Mouse (Mus musculus): ENCODE data around the gene Slit1. TPM values are rescaled to one million over a fixed set of nuclear protein-coding genes. Genes with fewer than 3 reads are reported as not detected.
A peak's percentile ranks its signal among the peaks of the same experiment; 100 is the strongest.

The Slit1 gene
- polyA plus RNA-seq, 1 experiment from 2014 or later = 0.29 TPM

DNA sequence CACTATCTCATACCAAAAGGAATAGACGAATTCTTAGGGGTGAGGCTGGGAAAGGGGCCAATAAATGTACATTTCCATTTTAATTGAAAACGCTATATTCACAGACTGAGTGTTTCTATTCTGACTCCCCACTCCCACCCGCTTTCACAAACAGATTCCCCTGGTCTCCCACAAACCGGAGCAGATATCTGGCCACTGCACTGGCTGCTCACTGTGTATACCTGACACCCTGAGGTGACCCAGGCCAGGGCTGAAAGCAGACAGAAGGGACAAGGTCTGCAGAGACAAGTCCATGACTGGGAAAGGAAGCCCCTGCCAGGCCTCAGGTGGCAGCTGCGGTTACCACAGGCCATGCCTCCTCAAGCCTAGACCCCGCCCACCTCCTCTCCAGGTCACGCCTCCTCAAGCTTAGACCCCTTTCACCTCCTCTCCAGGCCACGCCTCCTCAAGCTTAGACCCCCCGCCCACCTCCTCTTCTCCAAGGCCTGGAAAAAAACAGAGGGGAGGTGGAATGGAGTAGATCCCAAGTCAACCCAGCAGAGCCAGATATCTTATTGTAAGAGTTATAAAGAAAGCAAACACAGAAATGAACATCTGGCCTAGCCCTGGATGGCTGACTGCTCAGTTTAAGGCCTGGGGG lies 18.5 kb downstream of the Slit1 start:
- DNase-seq (ENCODE audit: low spot score) = peak; percentile 75

DNA sequence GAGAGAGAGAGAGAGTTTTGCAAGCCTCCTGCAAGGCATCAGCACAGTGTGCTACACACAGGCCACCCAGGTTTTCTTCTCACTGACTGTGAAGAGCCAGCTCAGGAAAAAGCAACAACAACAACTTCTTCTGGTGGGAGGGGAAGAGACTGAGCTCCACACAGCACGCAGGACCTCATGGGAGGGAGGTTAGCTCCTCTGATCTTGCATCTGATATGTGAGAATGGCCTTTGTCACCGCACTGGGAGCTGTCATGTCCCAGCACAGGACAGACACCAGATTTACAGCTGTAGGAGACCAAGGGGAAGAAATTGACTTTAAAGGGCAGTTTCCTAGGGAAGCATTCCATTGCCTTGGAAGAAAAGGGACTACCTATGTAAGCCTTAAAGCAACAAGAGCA lies 20.1 kb downstream of the Slit1 start:
- no peak for DNase-seq (ENCODE audit: low spot score)

DNA sequence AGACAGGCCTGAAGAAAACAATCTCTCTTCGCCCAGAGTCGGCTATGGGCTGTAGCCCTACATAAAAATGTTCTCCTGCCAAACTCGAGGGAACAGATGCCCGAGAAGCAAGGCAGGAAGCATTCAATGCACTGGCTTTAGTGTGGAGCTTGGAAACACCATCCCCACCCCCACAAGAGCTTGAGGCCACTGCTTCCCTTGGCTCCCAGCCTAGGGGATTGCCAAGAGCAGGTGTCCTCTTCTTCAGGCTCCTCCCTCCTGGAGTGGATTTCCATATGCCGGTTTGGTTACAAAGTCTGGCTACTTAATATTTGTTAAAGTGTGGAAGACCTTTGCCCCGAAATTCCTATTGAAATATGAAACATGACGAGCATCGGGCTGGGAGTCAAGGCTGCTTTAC lies 24.0 kb downstream of the Slit1 start:
- DNase-seq (ENCODE audit: low spot score) = no peak

DNA sequence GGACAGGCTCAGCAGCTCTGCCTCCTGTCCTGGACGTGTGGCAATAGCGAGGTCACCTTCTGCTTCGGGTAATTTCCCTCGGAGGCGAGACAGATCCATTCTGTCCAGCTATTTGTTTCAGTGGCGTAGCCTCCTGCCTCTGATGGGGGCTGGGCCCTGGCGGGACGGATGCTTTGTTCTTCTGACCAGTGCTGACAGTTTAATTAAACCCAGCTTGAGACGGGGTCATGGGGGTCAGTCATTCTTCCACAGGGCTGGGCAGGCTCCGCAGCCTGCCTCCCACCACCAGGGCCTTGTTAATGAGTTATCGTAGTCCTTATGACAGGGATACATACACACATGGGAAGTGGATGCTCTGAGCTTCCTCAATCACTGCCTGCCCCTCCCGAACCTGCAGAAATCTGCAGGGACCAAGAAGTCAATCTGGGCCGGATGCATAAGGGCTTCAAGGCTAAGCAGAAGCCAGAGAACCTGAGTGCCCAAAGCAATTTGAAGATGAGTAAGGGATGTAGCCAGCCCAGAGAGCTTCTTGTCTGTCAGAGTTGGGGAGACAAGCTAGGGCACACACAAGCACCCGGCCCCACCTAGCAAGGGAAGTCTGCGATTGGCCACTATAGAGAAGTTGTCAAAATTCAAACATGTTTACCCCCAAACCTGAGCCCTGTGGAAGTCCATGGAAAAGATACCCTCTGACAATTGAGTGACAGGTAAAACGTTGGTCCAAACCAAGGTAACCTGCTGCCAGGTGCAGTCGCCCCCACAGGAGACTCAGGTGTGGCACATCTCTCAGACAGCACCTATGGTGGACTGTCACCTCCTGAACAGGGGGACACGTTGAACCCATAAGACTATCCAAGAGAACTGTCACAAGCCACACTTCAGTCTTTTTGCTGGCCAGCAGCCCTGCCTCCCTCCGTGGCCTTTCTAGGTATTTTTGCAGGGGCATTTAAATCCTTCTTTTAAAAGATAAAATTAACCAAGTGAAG lies 26.9 kb downstream of the Slit1 start:
- DNase-seq (ENCODE audit: low spot score) = no peak

DNA sequence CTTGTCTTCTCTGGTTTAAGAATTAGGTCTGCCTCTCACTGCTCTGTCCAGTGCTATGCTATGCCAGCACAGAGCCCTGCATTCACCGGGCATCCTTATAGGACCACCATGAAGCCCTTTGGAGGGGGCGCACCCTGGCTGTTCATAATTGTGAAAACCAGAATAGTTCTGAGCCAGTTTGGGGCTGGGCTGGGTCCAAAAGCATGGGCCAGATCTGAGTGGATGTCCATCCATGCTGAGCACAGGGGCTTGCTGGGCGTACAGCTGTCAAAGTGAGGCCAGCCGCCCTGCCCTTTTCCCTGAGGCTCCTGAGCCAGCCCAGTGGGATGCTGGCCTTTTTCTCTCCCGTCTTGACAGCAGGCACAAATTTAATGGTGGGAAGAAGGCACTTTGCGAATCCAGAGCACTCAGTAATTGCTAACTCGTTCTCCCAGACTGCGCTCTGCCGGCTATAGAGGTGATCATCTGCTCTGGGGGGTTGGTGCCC lies 29.0 kb downstream of the Slit1 start:
- DNase-seq (ENCODE audit: low spot score) = no peak

DNA sequence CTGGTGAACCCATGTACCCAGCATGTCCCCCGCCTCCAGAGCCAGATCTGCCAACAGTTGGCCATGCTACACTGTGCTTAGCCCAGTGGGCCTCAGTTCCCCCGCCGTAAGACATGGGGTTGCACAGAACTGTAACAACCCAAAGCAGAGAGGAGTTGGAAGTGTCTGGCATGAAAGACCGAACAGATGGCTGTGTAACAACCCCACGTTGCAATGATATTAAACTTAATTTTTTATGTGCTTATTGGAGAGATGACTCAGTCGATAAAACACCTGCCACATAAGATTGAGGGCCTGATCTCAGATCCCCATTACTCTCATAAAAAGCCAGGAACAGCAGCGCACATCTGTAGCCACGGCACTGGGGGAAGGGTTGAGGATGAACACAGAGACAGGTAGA lies 30.6 kb downstream of the Slit1 start:
- DNase-seq (ENCODE audit: low spot score) = no peak

DNA sequence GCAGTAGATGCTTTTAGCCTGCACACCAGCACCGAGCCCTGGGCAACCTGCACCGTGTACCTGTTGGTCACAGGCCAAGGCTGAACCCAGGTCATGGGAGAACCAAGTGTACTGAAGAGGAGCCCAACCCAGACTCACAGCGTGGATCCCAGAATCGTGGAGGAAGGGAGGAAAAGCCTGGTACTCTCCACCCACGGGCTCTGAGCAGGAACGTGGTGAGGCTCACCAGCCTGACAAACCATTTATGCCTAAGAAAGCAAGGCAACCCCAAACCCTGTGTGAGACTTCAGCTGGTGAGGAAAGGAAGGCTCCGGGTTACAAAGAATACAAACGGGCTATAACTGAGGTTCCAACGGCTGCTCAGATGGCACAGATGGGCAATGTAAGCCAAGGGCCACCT lies 31.8 kb downstream of the Slit1 start:
- no peak for DNase-seq (ENCODE audit: low spot score)

DNA sequence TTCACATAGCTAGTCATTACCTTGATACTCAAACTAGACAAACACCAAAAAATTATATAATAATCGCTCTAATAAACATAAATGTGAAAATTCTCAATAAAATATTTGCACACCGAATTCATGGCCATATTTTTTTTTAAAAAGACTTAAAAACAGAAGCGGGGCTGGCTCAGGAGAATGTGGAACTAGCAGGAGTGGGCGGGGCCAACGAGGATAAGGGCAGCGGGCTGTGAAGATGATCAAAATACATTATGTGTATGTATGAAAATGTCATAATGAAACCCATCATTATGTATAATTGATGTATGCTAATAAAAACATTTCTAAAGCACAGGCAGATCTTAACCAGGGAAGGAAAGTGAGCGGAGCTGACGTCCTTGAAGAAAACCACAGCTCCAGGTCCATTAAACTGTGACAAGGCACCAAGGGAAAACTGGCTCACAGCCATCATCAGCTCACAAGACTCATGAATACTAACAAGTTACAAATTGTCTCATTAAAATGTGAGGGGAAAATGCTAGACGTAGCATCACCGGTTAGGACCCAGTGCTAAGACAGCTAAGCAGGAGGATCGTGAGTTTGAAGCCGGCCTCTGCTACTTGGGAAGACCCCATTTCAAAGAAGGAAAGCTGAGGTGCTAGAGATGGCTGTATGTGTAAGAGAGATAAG lies 33.8 kb downstream of the Slit1 start:
- no peak for DNase-seq (ENCODE audit: low spot score)

DNA sequence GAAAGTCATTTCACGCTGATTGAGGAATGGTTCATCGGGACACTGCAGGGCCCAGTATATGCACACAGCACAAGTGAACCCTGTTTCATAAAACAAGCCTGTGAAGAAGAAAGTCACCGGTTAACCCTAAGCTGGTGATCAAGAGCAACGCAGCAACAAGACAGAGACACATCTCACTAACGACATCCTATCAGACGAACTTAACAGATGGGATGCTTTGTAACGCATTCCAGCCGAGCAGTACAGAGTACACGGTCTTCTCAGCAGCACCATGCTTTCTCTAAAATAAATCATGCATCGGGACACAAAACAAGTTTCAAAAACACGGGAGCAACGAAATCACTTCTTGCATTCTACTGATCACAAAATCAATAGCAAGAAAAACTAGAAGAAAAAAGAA lies 35.6 kb downstream of the Slit1 start:
- DNase-seq (ENCODE audit: low spot score) = no peak

DNA sequence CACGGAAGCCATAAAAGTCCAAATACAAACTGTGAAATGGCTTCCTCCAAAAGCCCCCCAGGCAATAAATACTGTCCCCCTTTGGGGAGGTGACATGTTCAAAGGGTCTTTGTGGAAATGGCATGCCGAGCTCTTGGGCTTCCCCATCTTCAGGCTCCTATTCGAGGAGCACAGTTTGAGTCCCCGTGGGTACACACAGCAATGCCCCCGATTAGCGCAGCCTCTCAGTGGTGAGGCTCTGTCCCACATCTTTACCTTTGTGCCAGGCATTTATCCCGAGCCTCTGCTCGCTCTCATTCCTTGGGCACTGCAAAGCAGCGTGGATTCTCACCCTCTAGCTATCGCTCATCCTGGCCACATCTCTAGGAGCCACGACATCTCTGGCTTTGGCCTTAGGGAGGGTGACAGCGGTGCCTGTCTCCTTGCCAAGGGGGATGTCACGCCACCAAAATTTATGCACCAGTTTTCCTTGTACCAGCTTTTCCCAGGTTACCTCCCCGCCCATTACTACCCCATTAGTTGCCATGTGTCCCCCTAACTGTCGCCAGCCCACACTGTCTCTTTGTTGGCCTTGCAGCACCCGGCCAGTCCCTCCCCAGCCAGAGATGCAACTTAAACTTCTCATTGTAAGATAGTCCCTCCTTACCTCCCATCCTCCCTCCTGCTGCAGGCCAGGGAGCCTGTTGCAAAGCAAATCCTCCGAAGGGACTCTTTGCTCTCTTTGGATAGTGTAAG lies 37.2 kb downstream of the Slit1 start:
- no peak for DNase-seq (ENCODE audit: low spot score)

DNA sequence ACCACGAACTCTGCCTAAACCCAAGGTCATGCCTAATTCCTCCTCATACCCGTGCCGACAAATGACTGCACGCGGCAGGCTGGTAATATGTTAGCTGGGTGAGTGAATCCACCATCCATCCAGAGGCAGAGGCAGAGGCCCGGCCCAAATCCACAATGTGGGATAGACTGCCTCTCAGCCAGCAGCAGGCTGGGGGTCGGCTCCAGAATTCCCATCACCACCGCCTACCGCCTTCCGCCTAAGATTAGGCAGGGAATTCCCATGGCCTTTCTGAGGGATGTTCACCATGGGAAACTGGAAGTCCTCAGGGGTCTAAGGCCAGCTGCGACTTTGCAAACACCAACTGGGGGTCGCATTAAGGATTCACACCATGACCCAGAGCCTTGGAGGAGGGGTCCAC lies 38.0 kb downstream of the Slit1 start:
- no peak for DNase-seq (ENCODE audit: low spot score)

DNA sequence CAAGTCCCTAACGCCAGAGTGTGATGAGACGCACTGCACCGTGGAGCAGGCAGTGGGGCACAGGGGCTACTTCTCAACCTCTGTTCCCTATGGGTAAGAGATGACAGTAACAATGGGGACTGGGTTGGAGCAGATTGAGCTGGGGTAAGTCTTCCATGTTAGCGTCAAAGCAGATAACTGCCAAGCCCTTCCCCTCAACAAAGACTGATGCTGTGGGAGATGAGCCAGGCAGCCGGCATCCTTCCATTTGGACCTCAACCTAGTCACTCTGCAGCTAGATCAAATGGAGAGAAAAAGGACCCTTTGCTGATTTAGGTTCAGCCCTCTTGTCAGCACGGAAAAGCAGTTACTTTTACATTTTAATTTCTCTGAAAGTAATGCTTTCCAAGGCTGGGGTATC lies 40.8 kb downstream of the Slit1 start:
- DNase-seq (ENCODE audit: low spot score) = no peak

DNA sequence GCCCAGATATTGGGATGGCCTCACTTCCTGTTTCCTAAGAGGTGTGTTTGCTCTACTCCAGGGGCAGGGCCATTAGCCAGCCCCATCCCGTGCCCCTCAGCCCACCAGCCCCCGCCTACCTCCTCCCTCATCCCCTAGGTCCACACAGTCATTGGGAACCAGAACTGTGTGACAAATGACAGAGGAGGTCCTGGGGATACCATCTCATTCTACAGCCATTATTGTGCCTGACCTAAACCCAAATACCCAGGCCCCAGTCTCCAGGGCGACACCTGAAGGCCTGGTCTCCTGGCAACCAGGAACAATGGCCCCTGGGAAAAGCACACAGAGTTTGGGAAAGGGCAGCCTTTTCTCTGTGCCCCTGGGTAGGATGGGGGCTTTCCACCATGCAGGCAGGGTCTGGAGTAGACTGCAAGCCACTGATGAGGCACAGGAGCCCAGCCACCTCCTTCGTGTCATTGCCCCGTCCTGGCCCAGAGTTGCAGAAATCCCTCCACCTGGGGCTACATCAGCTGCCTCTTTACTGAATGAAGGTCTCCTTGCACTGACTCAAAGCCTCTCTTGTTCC lies 44.5 kb downstream of the Slit1 start:
- no peak for DNase-seq (ENCODE audit: low spot score)

DNA sequence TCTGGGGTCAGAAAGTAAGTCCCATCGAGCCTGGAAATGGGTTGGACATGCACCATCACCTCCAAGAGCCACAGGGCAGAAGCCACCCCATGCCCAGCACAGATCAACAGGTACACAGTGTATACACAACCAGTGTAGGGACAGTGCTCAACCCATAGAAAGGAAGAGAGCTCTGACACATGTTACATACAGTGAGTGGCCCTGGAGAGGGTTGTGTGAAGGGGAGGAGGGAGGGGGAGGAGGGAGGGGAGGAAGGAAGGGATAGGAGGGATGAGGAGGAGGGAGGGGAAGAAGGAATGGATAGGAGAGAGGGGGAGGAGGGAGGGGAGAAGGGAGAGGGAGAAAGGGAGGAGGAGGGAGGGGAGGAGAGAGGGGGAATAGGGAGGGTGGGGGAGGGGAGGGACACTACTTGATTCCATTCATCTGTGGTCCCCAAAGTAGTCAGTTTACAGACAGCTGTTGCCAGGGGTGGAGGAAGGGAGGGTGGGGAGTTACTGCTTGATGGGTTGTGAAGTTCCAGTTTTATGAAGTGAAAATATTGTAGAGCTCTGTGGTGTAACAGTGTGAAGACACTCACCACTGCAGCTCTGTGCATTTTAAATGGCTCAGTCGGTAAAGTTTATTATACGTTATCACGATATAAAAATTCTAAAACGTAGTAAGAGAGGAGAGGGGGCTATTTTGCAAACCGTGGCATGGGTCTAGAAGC lies 45.5 kb downstream of the Slit1 start:
- DNase-seq (ENCODE audit: low spot score) = no peak

DNA sequence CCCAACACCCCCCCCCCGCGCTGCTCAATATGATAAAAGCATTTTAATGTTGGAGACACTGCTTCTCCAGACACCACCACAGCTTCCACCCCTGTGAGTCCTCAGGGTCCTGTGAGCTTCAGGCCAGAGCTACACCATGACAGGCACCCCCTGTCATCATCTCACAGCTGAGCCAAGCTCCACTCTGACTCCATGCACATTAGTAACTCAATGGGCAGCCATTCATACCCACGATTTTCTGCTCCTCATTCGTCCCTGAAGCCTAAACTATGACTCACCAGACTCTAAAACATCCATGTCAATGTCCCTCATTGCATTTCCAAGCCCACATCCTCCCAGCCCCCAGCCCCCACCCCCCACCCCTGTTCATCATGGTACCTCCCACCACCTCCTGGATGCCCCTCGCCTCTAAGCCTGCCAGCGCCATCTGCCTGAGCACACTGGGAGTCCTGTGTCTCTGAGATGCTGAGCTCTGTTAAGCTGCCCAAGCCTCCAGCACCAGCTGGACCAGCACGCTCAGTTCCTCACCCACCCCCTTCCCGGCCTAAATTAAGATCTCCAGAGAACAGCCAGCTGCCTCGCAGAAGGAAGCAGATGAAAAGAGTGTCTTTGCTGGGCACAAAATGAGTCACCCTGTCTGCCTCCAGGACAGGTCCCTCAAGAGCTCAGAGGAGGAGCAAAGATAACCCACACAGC lies 46.2 kb downstream of the Slit1 start:
- DNase-seq (ENCODE audit: low spot score) = no peak

DNA sequence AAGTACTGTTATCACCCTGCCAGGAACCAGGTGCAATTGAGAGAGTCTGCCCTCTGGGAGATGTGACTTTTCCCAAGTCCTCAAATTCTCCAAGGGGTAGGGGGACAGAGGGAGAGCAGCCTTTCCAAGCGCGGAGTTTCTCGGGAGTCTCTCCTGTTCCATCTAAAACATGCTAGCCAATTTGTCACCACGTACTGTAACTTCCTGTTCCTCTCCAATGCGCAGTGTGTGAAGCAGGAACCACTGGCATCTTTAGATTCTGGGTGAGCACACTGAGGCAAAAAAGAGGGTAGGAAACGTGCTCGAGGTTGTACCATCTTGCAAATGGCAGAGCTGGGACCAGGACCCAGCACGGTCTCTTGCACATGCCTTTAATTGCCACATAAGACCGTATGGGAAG lies 47.0 kb downstream of the Slit1 start:
- no peak for DNase-seq (ENCODE audit: low spot score)

DNA sequence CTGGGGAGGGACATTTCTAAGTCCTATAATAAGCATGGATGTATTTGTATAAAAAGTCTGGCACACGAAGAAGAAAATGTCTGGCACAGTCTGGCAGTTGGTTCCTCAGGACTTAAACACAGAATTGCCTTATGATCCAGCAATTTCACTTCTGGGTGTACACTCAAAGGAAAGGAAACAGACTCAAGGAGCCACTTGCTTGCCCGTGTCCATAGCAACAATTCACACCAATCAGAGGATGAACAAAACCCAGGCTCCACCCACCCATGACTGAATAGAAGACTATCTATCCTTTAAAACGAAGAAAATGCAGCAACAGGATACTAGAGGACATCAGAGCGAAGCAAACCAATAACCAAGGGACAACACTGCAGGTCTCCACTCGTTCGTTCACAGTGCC lies 48.4 kb downstream of the Slit1 start:
- no peak for DNase-seq (ENCODE audit: low spot score)

DNA sequence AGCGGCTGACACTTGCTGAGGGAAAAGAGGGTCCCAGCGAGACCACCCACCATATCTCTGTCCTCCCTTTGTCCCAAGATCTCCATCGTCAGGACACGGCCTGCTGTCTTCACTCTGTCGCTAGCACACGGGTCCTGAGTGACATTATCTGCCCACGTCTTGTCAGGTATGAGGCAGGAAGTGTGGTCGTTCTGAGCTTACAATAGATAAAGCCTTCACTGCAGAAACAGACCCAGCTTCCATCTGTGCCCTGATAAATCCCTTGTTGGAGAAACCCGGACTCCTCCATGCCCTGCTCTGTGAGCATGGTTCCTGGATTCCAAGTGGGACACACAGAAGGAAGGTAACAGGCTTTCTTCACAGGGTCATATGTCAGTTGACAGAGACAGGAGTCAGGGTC lies 48.9 kb downstream of the Slit1 start:
- no peak for DNase-seq (ENCODE audit: low spot score)

DNA sequence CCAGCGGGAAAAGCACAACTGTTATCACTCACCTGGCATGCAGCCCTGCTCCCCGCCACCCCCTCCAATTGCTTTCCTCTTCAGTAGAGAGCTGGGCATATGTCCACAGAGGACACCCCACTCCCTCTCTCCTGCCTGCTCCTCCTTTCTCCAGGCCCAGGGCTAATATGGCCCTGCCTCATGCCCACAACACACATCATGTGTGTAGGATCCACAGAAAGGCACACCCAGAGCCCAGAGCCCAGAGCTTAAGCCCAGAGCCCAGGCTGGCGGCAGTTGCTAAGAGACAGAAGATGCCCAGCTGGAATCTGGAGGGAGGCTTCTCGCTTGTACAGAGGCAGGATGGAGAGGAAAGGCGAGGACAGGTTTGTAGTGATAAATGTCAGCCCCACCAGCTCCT lies 49.7 kb downstream of the Slit1 start:
- no peak for DNase-seq (ENCODE audit: low spot score)

DNA sequence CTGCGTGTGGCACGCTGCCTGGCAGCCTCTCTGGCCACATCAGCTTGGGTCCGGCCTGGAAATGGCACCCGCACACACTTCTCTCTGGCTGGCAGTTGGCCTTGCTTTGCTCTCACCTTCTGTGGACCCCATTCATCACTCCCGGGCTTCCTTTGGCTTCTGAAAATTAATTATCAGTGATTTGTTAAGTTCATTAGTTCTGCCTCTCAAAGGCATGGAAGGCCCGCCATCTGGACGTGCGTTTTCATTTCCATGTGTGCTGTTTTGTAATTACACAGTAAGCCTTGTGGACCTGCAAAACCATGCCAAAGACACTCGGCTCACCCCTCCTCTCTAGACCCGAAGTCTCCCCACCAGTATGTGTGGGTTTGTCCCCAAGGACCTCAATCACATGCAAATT lies 53.4 kb downstream of the Slit1 start:
- no peak for DNase-seq (ENCODE audit: low spot score)

Measured in thymus, postnatal 0 days (tissue).